Mouse (Mus musculus): ENCODE results near the gene Cln5.

DNA sequence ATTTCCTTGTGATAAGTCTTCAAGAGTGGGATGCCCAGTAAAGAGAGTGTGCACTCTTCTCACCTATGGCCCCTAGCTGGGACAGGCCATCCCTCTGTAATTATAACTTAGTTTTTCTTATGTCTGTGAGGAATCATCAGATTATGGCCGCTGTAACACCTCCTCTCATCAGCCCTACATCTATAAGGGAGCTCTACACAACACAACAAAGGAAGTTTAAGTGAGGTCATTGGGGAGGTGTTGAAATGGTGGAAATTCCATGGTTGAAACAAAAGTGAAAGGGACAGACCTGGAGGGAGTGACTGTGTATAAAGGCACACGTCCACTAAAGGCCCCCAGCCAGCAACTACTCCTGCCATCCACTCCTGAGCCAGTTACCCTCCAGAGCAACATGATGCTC, 23.3 kb upstream of the Cln5 start, which contains the start of gene Acod1:
- TF ChIP-seq USF1 (IDR thresholded peaks at IDR 0.05; ENCODE audit: low read depth) = no peak
- no peak for TF ChIP-seq CTCF (IDR thresholded peaks at IDR 0.05; ENCODE audit: control insufficient read depth, insufficient read depth, insufficient read length)
- TF ChIP-seq MAX (IDR thresholded peaks at IDR 0.05) = no peak
- TF ChIP-seq MYOG (IDR thresholded peaks at IDR 0.05; ENCODE audit: control insufficient read depth, extremely low read depth, insufficient read length) = no peak
- TF ChIP-seq MYOD1 (IDR thresholded peaks at IDR 0.05; ENCODE audit: control insufficient read depth, insufficient read length, low read depth) = no peak
- TF ChIP-seq CEBPB (IDR thresholded peaks at IDR 0.05; ENCODE audit: low read depth) = no peak
- no peak for TF ChIP-seq FOSL1 (IDR thresholded peaks at IDR 0.05; ENCODE audit: insufficient read depth, low read length, poor library complexity, severe bottlenecking)

Data from C2C12 (cell line).